Mouse (Mus musculus): ENCODE data around the gene Foxa2.

DNA sequence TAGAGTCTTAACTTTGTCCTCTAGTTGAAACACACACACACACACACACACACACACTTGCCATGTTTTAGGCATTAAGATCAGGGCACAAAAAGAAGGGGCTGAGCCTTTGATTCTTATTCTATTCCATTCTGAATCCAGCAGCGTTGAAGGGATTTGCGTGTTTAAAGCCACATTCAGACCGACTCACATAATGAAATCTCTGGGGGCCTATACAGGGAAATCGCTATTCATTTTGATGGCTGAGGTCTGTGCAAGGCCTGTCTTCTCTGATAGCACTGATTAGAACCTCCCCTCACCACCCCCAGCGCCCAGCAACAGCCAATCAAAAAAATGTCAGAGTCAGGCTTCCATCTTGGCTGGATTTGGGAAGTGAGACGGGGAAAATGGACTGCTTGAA lies 13.9 kb upstream of the Foxa2 start:
- no peak for TF ChIP-seq CTCF (IDR thresholded peaks at IDR 0.05; ENCODE audit: insufficient read depth, low read depth, low read length)
- TF ChIP-seq POLR2A (IDR thresholded peaks at IDR 0.05; ENCODE audit: insufficient read depth, low read depth, low read length) = no peak
